In the genomic region with DNA sequence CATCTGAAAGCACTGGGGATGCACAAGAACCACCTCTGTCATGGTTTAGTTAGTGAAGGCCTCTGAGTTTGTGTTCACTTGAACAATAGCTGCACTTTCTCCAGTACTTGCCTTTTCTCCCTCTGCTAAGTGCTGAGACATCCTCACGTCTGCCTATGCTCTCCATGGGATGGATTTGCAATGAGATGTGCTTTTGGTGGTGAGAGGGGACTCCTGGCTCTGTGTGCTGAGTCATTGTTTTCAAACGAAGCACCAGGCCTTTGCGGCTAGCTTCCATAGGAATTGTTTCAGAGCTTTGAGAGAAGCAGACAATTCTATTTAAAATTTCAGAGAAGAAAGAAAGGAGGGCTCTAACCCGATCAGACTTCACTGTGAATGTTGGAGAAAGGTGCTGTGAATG, we compare ENCODE assay signal across 16 mouse cellular contexts.
"Had no signal": no experiment of that assay in that cellular context is flagged by ENCODE, and none has a peak within 500 bp of the region (broad histone marks: within the 10 kb centered on the region; RNA-seq: fewer than 3 reads in every experiment).

No protein-coding gene starts in this region.

- H3K27ac ChIP-seq: limb, embryonic 10.5 days; limb, embryonic 13.5 days; lung, embryonic 15.5 days had no signal

- H3K9ac ChIP-seq: limb, embryonic 13.5 days; lung, embryonic 15.5 days had no signal

- H3K4me3 ChIP-seq: limb, embryonic 10.5 days; limb, embryonic 13.5 days; lung, embryonic 15.5 days had no signal

- DNase-seq: kidney, adult 18-20 months; kidney, adult 9 months; kidney, postnatal 14 days; kidney, postnatal 4 days; layer of hippocampus, postnatal 36 days; lung, adult 18-20 months; lung, postnatal 14 days; lung, postnatal 4 days; midbrain, embryonic 14.5 days; thymus, adult 18-20 months; thymus, postnatal 36 days had no signal

- H3K27me3 ChIP-seq: limb, embryonic 13.5 days; lung, embryonic 15.5 days had no signal

- ATAC-seq: intestine, embryonic 16.5 days had no signal

- H3K36me3 ChIP-seq: limb, embryonic 10.5 days; limb, embryonic 13.5 days; lung, embryonic 15.5 days had no signal

- H3K4me2 ChIP-seq: limb, embryonic 13.5 days; lung, embryonic 15.5 days; midbrain, embryonic 11.5 days had no signal

- H3K9me3 ChIP-seq: limb, embryonic 10.5 days; limb, embryonic 13.5 days; lung, embryonic 15.5 days had no signal

- H3K4me1 ChIP-seq: lung, embryonic 15.5 days had no signal
